Mouse (Mus musculus): Measurements from ENCODE around the gene Gm13278. TPM values are rescaled to one million over a fixed set of nuclear protein-coding genes. Genes with fewer than 3 reads are reported as not detected.
"Not testable (repeated sequence)": the region's sequence is repeated elsewhere in the genome, so short reads cannot be mapped to it uniquely, and the experiment has no call there.

The Gm13278 gene
- not detected in 2 replicates for polyA plus RNA-seq (2012; rRNA removed)

- DNase-seq (ENCODE audit: low read depth) = not testable (repeated sequence)
Observed at GRCm38 (mm10) chr4:88791250-88791649, at the start of gene Gm13278. Gene Gm13278, plus strand, starts transcription at chr4:88791550.

- no peak for TF ChIP-seq POLR2A (IDR thresholded peaks at IDR 0.05; ENCODE audit: borderline replicate concordance, extremely low read depth, insufficient read depth, insufficient read length, poor library complexity, severe bottlenecking)
- peak; percentile 7; the same call in 1 of the 2 replicates for TF ChIP-seq CTCF (IDR thresholded peaks at IDR 0.05; ENCODE audit: borderline replicate concordance, extremely low read depth, insufficient read depth, insufficient read length)
- no peak for DNase-seq (ENCODE audit: low read depth)
Observed at GRCm38 (mm10) chr4:88742771-88743371, 48.5 kb upstream of the Gm13278 start.

DNA sequence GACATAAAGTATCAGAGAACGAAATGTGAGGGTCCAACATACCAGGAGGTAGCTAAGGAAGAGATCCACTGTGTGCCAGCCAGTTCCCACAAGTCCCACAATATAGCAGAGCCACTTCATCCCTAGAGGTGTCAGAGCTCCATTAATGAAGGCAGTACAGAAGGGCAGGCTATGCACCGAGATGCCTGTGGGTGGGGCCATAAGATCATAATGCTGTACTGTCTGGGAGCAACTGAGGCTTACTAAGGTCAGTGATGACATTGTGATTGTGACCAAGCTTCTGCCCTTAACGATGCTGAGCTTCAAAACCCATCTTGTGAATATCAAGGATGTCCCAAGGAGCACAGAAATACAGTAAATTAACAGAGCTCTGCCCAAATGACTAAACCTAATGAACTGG, 47.1 kb upstream of the Gm13278 start:
- TF ChIP-seq POLR2A (IDR thresholded peaks at IDR 0.05; ENCODE audit: borderline replicate concordance, extremely low read depth, insufficient read depth, insufficient read length, poor library complexity, severe bottlenecking) (no peak), CTCF (IDR thresholded peaks at IDR 0.05; ENCODE audit: borderline replicate concordance, extremely low read depth, insufficient read depth, insufficient read length) (no peak)
- DNase-seq (ENCODE audit: low read depth) = no peak

- TF ChIP-seq POLR2A (IDR thresholded peaks at IDR 0.05; ENCODE audit: borderline replicate concordance, extremely low read depth, insufficient read depth, insufficient read length, poor library complexity, severe bottlenecking) = no peak
- no peak for DNase-seq (ENCODE audit: low read depth)
Observed at GRCm38 (mm10) chr4:88749926-88750325, 41.4 kb upstream of the Gm13278 start.

DNA sequence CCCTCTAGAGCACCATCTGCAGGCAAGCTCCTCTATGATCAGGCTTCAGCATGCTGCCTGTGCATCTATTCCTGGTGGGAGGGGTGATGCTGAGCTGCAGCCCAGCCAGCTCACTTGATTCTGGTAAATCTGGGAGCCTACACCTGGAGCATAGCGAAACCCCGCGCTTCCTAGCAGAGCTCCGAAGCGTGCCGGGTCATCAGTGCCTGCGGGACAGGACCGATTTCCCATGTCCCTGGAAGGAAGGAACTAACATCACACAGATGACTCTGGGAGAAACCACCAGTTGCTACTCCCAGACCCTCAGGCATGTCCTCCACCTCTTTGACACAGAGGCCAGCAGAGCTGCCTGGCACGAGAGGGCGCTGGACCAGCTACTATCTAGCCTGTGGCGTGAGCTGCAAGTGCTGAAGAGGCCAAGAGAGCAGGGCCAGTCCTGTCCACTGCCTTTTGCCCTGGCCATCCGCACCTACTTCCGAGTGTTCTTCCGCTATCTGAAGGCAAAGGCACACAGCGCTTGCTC, 36.5 kb upstream of the Gm13278 start, which contains the start of gene Gm13271:
Gene Gm13271, plus strand, starts transcription at position 51 of the 523 bp plus-strand sequence.
- DNase-seq (ENCODE audit: low read depth) = not testable (repeated sequence)

DNA sequence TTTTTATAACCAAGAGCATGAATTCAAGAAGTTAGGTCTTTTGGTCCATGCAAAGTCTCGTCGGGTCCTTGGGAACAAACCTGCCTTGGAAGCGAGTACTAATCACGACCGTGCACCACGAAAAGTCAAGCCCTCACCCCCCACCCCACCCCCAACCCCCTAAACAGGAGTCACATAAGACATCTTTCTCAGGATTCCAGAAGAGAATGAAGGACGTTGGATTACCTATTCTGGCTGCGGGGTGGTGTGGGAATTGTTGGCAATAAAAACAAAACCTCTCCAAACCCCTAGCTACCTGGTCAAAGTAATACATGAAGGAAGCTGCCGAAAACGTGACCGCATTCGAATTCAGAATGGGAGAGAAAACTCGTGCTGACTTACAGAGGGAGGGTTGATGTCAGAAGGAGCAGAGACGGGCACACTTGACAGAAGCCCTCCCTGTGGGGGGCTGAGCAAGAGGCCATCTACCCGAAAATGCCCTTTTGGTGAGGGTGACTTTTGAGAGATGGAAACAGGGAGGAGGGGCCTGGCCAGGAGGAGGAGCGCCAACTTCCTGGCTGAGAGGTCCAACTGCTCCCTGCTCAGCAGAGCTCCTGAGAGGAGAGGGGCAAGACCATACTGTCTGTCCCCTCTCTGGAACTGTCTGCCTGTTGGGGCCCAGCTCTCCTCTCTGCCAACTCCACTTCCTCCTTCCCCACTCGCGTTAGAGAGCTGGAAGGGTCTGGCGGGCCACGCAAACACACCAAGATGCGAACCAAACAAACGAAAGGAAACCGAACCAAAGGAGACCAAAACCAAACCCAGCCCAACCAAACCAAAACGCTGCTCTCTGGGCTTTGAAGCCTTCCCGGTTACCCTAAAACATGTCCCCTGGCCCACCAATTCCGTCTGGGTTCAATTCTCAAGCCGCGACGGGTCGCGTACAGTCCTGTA, 34.5 kb upstream of the Gm13278 start:
- DNase-seq (ENCODE audit: low read depth) = not testable (repeated sequence)

GRCm38 (mm10) chr4:88757628-88758031, 33.7 kb upstream of the Gm13278 start:
- TF ChIP-seq CTCF (IDR thresholded peaks at IDR 0.05; ENCODE audit: borderline replicate concordance, extremely low read depth, insufficient read depth, insufficient read length) = peak; percentile 67
- DNase-seq (ENCODE audit: low read depth) = peak; percentile 95

- DNase-seq (ENCODE audit: low read depth) = not testable (repeated sequence)
Observed at GRCm38 (mm10) chr4:88758751-88759150, 32.6 kb upstream of the Gm13278 start.

DNA sequence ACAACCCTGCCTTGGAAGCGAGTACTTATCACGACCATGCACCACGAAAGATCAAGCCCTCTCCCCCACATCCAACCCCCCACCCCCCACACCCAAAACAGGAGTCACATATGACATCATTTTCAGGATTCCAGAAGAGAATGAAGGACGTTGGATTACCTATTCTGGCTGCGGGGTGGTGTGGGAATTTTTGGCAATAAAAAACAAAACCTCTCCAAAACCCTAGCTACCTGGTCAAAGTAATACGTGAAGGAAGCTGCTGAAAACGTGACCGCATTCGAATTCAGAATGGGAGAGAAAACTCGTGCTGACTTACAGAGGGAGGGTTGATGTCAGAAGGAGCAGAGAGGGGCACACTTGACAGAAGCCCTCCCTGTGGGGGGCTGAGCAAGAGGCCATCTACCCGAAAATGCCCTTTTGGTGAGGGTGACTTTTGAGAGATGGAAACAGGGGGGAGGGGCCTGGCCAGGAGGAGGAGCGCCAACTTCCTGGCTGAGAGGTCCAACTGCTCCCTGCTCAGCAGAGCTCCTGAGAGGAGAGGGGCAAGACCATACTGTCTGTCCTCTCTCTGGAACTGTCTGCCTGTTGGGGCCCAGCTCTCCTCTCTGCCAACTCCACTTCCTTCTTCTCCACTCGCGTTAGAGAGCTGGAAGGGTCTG, 31.6 kb upstream of the Gm13278 start, which contains the start of gene Gm13283:
Gene Gm13283, plus strand, starts transcription at position 510 of the 659 bp plus-strand sequence.
- DNase-seq (ENCODE audit: low read depth) = not testable (repeated sequence)

GRCm38 (mm10) chr4:88760431-88760830, 30.9 kb upstream of the Gm13278 start:
- peak; percentile 91 for DNase-seq (ENCODE audit: low read depth)

GRCm38 (mm10) chr4:88761776-88762175, 29.6 kb upstream of the Gm13278 start:
- DNase-seq (ENCODE audit: low read depth) = not testable (repeated sequence)

DNA sequence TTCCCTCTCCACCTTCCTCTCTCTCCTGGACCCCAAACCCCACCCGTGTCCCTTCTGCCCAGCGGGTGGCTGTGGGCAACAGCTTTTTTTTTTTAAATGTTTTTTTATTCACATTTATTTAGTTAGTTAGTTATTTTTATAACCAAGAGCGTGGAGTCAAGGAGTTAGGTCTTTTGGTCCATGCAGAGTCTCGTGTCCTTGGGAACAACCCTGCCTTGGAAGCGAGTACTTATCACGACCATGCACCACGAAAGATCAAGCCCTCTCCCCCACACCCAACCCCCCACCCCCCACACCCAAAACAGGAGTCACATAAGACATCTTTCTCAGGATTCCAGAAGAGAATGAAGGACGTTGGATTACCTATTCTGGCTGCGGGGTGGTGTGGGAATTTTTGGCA, 29.0 kb upstream of the Gm13278 start:
- DNase-seq (ENCODE audit: low read depth) = not testable (repeated sequence)

GRCm38 (mm10) chr4:88763384-88764018, 27.8 kb upstream of the Gm13278 start:
- DNase-seq (ENCODE audit: low read depth) = peak; percentile 81

GRCm38 (mm10) chr4:88773534-88773933, 17.8 kb upstream of the Gm13278 start, which contains the start of gene Gm13290:
Gene Gm13290, plus strand, starts transcription at chr4:88773834.
- DNase-seq (ENCODE audit: low read depth) = not testable (repeated sequence)

- not testable (repeated sequence) for DNase-seq (ENCODE audit: low read depth)
Observed at GRCm38 (mm10) chr4:88776622-88777021, 14.7 kb upstream of the Gm13278 start, which contains the start of gene Gm13289. Gene Gm13289, plus strand, starts transcription at chr4:88776922.

DNA sequence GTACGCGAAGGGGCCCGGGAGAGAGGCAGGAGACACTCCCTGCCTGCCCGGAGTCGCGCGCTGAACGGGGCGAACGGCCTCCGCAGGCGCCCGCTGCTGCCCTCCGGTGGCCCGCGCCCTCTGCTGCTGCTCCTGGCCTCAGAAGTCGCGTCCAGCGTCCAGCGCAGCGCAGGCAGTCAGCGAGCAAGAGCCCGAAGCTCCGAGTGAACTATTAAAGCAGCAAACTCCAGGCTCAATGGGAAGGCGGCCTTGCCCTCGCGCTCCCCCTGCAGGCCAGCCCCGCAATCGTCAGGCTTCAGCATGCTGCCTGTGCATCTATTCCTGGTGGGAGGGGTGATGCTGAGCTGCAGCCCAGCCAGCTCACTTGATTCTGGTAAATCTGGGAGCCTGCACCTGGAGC, 11.8 kb upstream of the Gm13278 start, which contains the start of gene Gm13272:
Gene Gm13272, plus strand, starts transcription at position 301 of the 400 bp plus-strand sequence.
- not testable (repeated sequence) for DNase-seq (ENCODE audit: low read depth)

DNA sequence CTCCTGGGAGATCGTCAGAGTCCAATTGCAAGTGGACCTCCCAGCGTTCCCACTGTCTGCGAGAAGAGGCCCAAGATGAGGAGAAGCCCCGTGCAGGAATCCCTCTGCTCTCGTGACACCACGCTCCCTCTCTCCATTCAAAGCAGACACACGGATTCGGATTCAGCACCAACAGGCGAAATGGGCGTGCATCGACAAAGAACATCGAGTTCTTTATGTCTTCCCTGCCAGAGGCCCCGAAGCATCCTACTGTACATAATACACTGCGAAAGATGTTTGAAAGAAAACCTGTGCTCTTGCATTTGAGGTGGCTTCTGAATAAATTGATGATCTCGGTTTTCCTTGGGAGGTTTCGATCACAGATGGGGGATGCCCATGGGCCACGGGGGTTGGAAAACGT, 11.0 kb upstream of the Gm13278 start:
- not testable (repeated sequence) for DNase-seq (ENCODE audit: low read depth)

GRCm38 (mm10) chr4:88781831-88782230, 9.5 kb upstream of the Gm13278 start, which contains the start of gene Ifnz:
Gene Ifnz, plus strand, starts transcription at chr4:88782131.
- DNase-seq (ENCODE audit: low read depth) = not testable (repeated sequence)
